Mouse (Mus musculus) heart, postnatal 36 days (tissue): ENCODE data around the gene Mier2. TPM values are rescaled to one million over a fixed set of nuclear protein-coding genes. Genes with fewer than 3 reads are reported as not detected.

Experiments
- DNase-seq, 2 experiments: peaks; one replicate each; pipeline ENCODE4 v3.0.0; 2021 to 2022
- intact Hi-C: fragments of 180-260 bp; cut with DNase I; formaldehyde crosslinking; loops from one replicate; pipeline ENCODE4 v1.15.1; 2025
- total RNA-seq, 2 experiments: library from RNA; stranded (reverse); gene quantifications; 2 replicates each; pipeline ENCODE4 v1.2.3; 2021

The Mier2 gene
- total RNA-seq, result 10 to 100 TPM; 11.1 to 12.7 TPM

- DNase-seq, result peak; percentile 74 to 78
- intact Hi-C loops, result no loop called here
These were observed at the start of gene Mier2 for GRCm38 (mm10) chr10:79554330-79555237. Gene Mier2, minus strand, starts transcription at chr10:79555199.

- intact Hi-C loops, result no loop called here
- DNase-seq, result no peak
These were observed 42.9 kb upstream of the Mier2 start for GRCm38 (mm10) chr10:79597936-79598230.

- intact Hi-C loops, result no loop called here
- no peak for DNase-seq
These were observed 42.3 kb upstream of the Mier2 start for GRCm38 (mm10) chr10:79597051-79597935.

- no peak for DNase-seq
- intact Hi-C loops, result loop anchor here (1.0 kb wide), 3 partner anchors 54 to 73 kb away; partner anchors contain the start of gene Madcam1
These were observed 40.6 kb upstream of the Mier2 start for GRCm38 (mm10) chr10:79595590-79595929.

- DNase-seq, result peak; percentile 47 to 49
- intact Hi-C loops, result loop anchor here (1.0 kb wide), 3 partner anchors 54 to 73 kb away; partner anchors contain the start of gene Madcam1
These were observed 40.0 kb upstream of the Mier2 start for GRCm38 (mm10) chr10:79594872-79595589.

- no peak for DNase-seq
- intact Hi-C loops, result no loop called here
These were observed 39.1 kb upstream of the Mier2 start for GRCm38 (mm10) chr10:79594111-79594510.

- DNase-seq, result no peak
- intact Hi-C loops, result no loop called here
These were observed 35.7 kb upstream of the Mier2 start for GRCm38 (mm10) chr10:79590702-79591101.

GRCm38 (mm10) chr10:79587752-79588126 lies 32.7 kb upstream of the Mier2 start:
- intact Hi-C loops, result no loop called here
- no peak for DNase-seq

- intact Hi-C loops, result no loop called here
- DNase-seq, result no peak
These were observed 32.2 kb upstream of the Mier2 start, which contains the start of gene Theg for GRCm38 (mm10) chr10:79587061-79587751. Gene Theg, minus strand, starts transcription at chr10:79587331.

GRCm38 (mm10) chr10:79586243-79586642 lies 31.2 kb upstream of the Mier2 start:
- DNase-seq, result no peak
- intact Hi-C loops, result no loop called here

- intact Hi-C loops, result no loop called here
These were observed 30.7 kb upstream of the Mier2 start for GRCm38 (mm10) chr10:79585723-79586122.

GRCm38 (mm10) chr10:79585136-79585535 lies 30.1 kb upstream of the Mier2 start:
- intact Hi-C loops, result no loop called here
- no peak for DNase-seq

More at GRCm38 (mm10) chr10:79585723-79586122, 30.7 kb upstream of the Mier2 start:
- no peak for DNase-seq

GRCm38 (mm10) chr10:79584426-79584825 lies 29.4 kb upstream of the Mier2 start:
- DNase-seq, result no peak
- intact Hi-C loops, result no loop called here

- no peak for DNase-seq
- intact Hi-C loops, result no loop called here
These were observed 29.0 kb upstream of the Mier2 start for GRCm38 (mm10) chr10:79584021-79584420.

- no peak for DNase-seq
- intact Hi-C loops, result no loop called here
These were observed 26.5 kb upstream of the Mier2 start for GRCm38 (mm10) chr10:79581501-79581900.

- DNase-seq, result peak in 1 of 2 experiments; percentile 46
- intact Hi-C loops, result no loop called here
These were observed 25.8 kb upstream of the Mier2 start for GRCm38 (mm10) chr10:79580811-79581210.

GRCm38 (mm10) chr10:79580356-79580755 lies 25.4 kb upstream of the Mier2 start:
- DNase-seq, result no peak
- intact Hi-C loops, result no loop called here

GRCm38 (mm10) chr10:79579781-79580180 lies 24.8 kb upstream of the Mier2 start:
- no peak for DNase-seq
- intact Hi-C loops, result no loop called here

- no peak for DNase-seq
- intact Hi-C loops, result no loop called here
These were observed 23.9 kb upstream of the Mier2 start for GRCm38 (mm10) chr10:79578891-79579290.

- intact Hi-C loops, result no loop called here
- DNase-seq, result no peak
These were observed 23.3 kb upstream of the Mier2 start for GRCm38 (mm10) chr10:79578276-79578675.
